In the genomic region with DNA sequence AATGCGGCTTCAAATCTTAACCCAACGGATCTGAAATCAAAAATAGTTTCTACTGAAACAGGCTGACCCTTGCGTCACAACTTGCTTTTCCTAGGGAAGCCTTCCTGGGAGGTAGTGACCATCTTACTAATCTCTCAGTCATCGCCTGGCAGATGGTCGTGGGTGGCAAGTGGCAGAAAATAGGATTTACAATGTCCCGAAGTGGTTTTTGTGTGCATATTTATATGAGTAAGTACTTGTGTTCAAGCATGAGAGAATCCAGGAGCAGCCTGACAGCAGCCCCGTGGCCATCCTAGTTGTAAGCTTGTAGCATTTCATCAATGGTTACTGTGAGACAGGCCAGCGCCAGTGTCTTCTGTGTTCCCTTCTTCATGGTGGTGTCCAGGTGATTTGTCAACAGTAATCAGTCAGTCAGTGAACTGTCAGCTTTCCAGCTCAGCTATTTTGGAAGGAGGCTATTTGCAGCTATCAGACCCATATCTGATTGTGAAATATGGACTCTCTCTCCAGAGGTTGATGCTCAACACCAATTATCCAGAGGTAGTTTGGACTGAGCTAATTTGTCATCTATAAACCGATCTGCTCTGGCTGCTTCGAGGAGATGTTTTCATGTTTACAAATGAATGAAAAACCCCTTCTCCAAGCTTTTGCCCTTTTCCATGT, we compare ENCODE assay signal across 16 mouse cellular contexts. TPM values are rescaled to one million over a fixed set of nuclear protein-coding genes. Genes with fewer than 3 reads are reported as not detected.
A peak's percentile ranks its signal among the peaks of the same experiment; 100 is the strongest.
DNase-seq lines count a peak whose midpoint lies in the region; ATAC-seq and TF ChIP-seq lines count a peak whose summit lies in the region.
"Had no signal": no experiment of that assay in that cellular context is flagged by ENCODE, and none has a peak within 500 bp of the region (broad histone marks: within the 10 kb centered on the region; RNA-seq: fewer than 3 reads in every experiment).

No protein-coding gene starts in this region.

- WGBS in lung, adult 2 months: 74% methylated on average over 10 of the region's 10 CpGs

- H3K4me1 ChIP-seq in lung, adult 2 months (ENCODE audit: control insufficient read depth, insufficient read depth, low read length): peaks cover 3% of the 10 kb centered on the region
- H3K4me1 ChIP-seq: hindbrain, embryonic 12.5 days; limb, embryonic 12.5 days had no signal

- TF ChIP-seq POLR2A in lung, adult 2 months (IDR thresholded peaks at IDR 0.05; ENCODE audit: borderline replicate concordance, extremely low read depth, low read depth, low read length): no peak

- intact Hi-C loops in left cerebral cortex, postnatal 14 days (cut with DNase I): no loop called here
- intact Hi-C loops in gastrocnemius, postnatal 36 days (cut with DNase I): no loop called here

- DNase-seq in right cerebral cortex, adult 18-20 months: peak; percentile 79
- DNase-seq in right cerebral cortex, postnatal 4 days: no peak
- DNase-seq in left cerebral cortex, postnatal 14 days (ENCODE audit: low spot score in 2 of 2): peak; percentile 71 to 73
- DNase-seq in lung, adult 2 months: no peak
- no peak for DNase-seq in gastrocnemius, postnatal 36 days
- no peak for DNase-seq in lung, postnatal 14 days
- DNase-seq in spleen, adult 18-20 months: no peak
- DNase-seq: gastrocnemius, postnatal 14 days; kidney, adult 11 months; kidney, postnatal 36 days; lung, adult 18-20 months had no signal

- no peak overlapping the region for H3K4me3 ChIP-seq in lung, adult 2 months (replicated peaks; ENCODE audit: extremely low read depth, low read depth, low read length)
- H3K4me3 ChIP-seq: heart, embryonic 12.5 days; hindbrain, embryonic 12.5 days; limb, embryonic 12.5 days had no signal

- no peak for TF ChIP-seq CTCF in lung, adult 2 months (IDR thresholded peaks at IDR 0.05; ENCODE audit: insufficient read depth, low read length)

- peak; percentile 91 for ATAC-seq in frontal cortex, adult (ENCODE audit: low TSS enrichment)
- ATAC-seq: CD4-positive, CD25-positive, alpha-beta regulatory T cell, adult 4 months had no signal

RNA-seq across cellular contexts. Expression of a gene that starts 56.3 kb away (rescaled TPM):
- total RNA-seq in left cerebral cortex, postnatal 14 days (2021): 100 to 1,000 TPM; 532 to 560 TPM
- polyA plus RNA-seq in lung, adult 2 months (2012; rRNA removed): 0.07 and 0.37 TPM in 2 replicates
- total RNA-seq in gastrocnemius, postnatal 36 days (2021): under 1 TPM; 0.28 to 0.64 TPM

Comparison
In these comparisons a context has a peak if more than half of its experiments do, and no peak if none do; other contexts are left out.
1. DNase-seq: peak in right cerebral cortex, adult 18-20 months (single experiment) and left cerebral cortex, postnatal 14 days (2 of 2); none in right cerebral cortex, postnatal 4 days (single experiment), lung, adult 2 months (single experiment), gastrocnemius, postnatal 36 days (0 of 2), lung, postnatal 14 days (single experiment) and spleen, adult 18-20 months (0 of 2).
2. RNA of a gene that starts 56.3 kb away (total RNA-seq): 532 to 560 TPM in left cerebral cortex, postnatal 14 days; 0.28 to 0.64 TPM in gastrocnemius, postnatal 36 days; every median in the first group is over 100 times any median in the second.